Mouse (Mus musculus): ENCODE data around the gene Tlr2.

DNA sequence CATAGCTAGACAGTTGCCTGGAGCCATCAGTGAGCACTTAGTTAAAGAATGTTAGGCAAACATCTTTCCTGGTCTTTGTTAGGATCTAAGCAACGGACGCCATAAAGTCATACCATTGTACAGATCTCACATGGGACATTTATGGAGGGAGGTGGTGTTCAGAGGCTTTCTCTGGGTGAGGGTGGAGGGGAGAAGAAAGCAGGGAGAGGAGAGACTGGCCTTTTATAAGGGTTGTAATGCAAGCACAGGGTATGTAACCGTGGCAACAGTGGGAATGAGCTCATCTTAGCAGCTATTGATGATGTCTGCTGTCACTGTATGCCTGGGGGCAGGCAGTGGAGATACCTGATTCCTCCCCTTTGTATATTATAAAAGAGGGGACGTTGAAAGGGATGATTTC lies 34.7 kb upstream of the Tlr2 start:
- TF ChIP-seq CTCF (IDR thresholded peaks at IDR 0.05; ENCODE audit: borderline replicate concordance, extremely low read depth, insufficient read depth, insufficient read length) (no peak), POLR2A (IDR thresholded peaks at IDR 0.05; ENCODE audit: borderline replicate concordance, extremely low read depth, insufficient read depth, insufficient read length, poor library complexity, severe bottlenecking) (no peak)

Measured in brain, embryonic 14.5 days (tissue).